Mouse (Mus musculus): ENCODE data around the gene Tfip11.

The Tfip11 gene

GRCm38 (mm10) chr5:112359520-112359919 lies 33.4 kb downstream of the Tfip11 start:
- no peak for DNase-seq (ENCODE audit: low read depth in 2 of 2, low spot score in 2 of 2)

GRCm38 (mm10) chr5:112360077-112360476 lies 33.9 kb downstream of the Tfip11 start:
- DNase-seq (ENCODE audit: low read depth in 2 of 2, low spot score in 2 of 2) = no peak

GRCm38 (mm10) chr5:112364184-112364797 lies 38.1 kb downstream of the Tfip11 start:
- no peak for DNase-seq (ENCODE audit: low read depth in 2 of 2, low spot score in 2 of 2)

- DNase-seq (ENCODE audit: low read depth in 2 of 2, low spot score in 2 of 2) = no peak
Measured at GRCm38 (mm10) chr5:112366879-112367278, 40.7 kb downstream of the Tfip11 start.

GRCm38 (mm10) chr5:112367338-112367737 lies 41.2 kb downstream of the Tfip11 start:
- no peak for DNase-seq (ENCODE audit: low read depth in 2 of 2, low spot score in 2 of 2)

GRCm38 (mm10) chr5:112367929-112368328 lies 41.8 kb downstream of the Tfip11 start:
- DNase-seq (ENCODE audit: low read depth in 2 of 2, low spot score in 2 of 2) = no peak

- DNase-seq (ENCODE audit: low read depth in 2 of 2, low spot score in 2 of 2) = no peak
Measured at GRCm38 (mm10) chr5:112368666-112369065, 42.5 kb downstream of the Tfip11 start.

GRCm38 (mm10) chr5:112369326-112369725 lies 43.2 kb downstream of the Tfip11 start:
- DNase-seq (ENCODE audit: low read depth in 2 of 2, low spot score in 2 of 2) = no peak

- no peak for DNase-seq (ENCODE audit: low read depth in 2 of 2, low spot score in 2 of 2)
Measured at GRCm38 (mm10) chr5:112370236-112370813, 44.2 kb downstream of the Tfip11 start.

GRCm38 (mm10) chr5:112371933-112372332 lies 45.8 kb downstream of the Tfip11 start:
- DNase-seq (ENCODE audit: low read depth in 2 of 2, low spot score in 2 of 2) = no peak

GRCm38 (mm10) chr5:112376111-112376510 lies 50.0 kb downstream of the Tfip11 start:
- DNase-seq (ENCODE audit: low read depth in 2 of 2, low spot score in 2 of 2) = no peak

GRCm38 (mm10) chr5:112377380-112377779 lies 51.2 kb downstream of the Tfip11 start:
- DNase-seq (ENCODE audit: low read depth in 2 of 2, low spot score in 2 of 2) = no peak

- no peak for DNase-seq (ENCODE audit: low read depth in 2 of 2, low spot score in 2 of 2)
Measured at GRCm38 (mm10) chr5:112378716-112379115, 52.6 kb downstream of the Tfip11 start.

GRCm38 (mm10) chr5:112381154-112381553 lies 55.0 kb downstream of the Tfip11 start:
- no peak for DNase-seq (ENCODE audit: low read depth in 2 of 2, low spot score in 2 of 2)

- no peak for DNase-seq (ENCODE audit: low read depth in 2 of 2, low spot score in 2 of 2)
Measured at GRCm38 (mm10) chr5:112382042-112382441, 55.9 kb downstream of the Tfip11 start.

GRCm38 (mm10) chr5:112382641-112383330 lies 56.6 kb downstream of the Tfip11 start:
- DNase-seq (ENCODE audit: low read depth in 2 of 2, low spot score in 2 of 2) = no peak

GRCm38 (mm10) chr5:112384805-112385472 lies 58.8 kb downstream of the Tfip11 start:
- DNase-seq (ENCODE audit: low read depth in 2 of 2, low spot score in 2 of 2) = peak in 1 of 2 experiments; percentile 11

- no peak for DNase-seq (ENCODE audit: low read depth in 2 of 2, low spot score in 2 of 2)
Measured at GRCm38 (mm10) chr5:112385973-112386372, 59.8 kb downstream of the Tfip11 start.
